Mouse (Mus musculus): Measurements from ENCODE around the gene Pxk. TPM values are rescaled to one million over a fixed set of nuclear protein-coding genes. Genes with fewer than 3 reads are reported as not detected.

Pxk gene
- polyA plus RNA-seq, 1 experiment from 2014 or later: 15.7 TPM

GRCm38 (mm10) chr14:8174634-8175033, 76.6 kb downstream of the Pxk start:
- H3K27ac ChIP-seq (ENCODE audit: low read depth): no peak overlapping the region
- peaks cover 11% of the 10 kb centered on the region for H3K4me1 ChIP-seq (ENCODE audit: insufficient read depth)
- DNase-seq: no peak
- 57% methylated on average over 5 of the region's 5 CpGs for WGBS (ENCODE audit: insufficient replicate concordance)
- no peaks in the 10 kb centered on the region for H3K27me3 ChIP-seq (ENCODE audit: insufficient read depth, low read length)
- H3K4me2 ChIP-seq (ENCODE audit: low read depth, low read length): no peak overlapping the region
- TF ChIP-seq EP300 (IDR thresholded peaks at IDR 0.05; ENCODE audit: low read depth) (no peak), CTCF (IDR thresholded peaks at IDR 0.05; ENCODE audit: low read depth) (no peak)
- no peak overlapping the region for H3K9ac ChIP-seq (replicated peaks)
- no peak overlapping the region for H3K4me3 ChIP-seq (ENCODE audit: low read depth, low read length)
- H3K36me3 ChIP-seq (replicated peaks; ENCODE audit: insufficient read depth, low read length): peaks cover 12% of the 10 kb centered on the region
- no peaks in the 10 kb centered on the region for H3K9me3 ChIP-seq (ENCODE audit: low read length)
- ATAC-seq: no peak

- Histone ChIP-seq H3K9ac (replicated peaks) (no peak overlapping the region), H3K4me1 (ENCODE audit: insufficient read depth) (peaks cover 11% of the 10 kb centered on the region), H3K4me3 (ENCODE audit: low read depth, low read length) (no peak overlapping the region), H3K27ac (ENCODE audit: low read depth) (no peak overlapping the region), H3K9me3 (ENCODE audit: low read length) (no peaks in the 10 kb centered on the region), H3K27me3 (ENCODE audit: insufficient read depth, low read length) (no peaks in the 10 kb centered on the region), H3K4me2 (ENCODE audit: low read depth, low read length) (no peak overlapping the region), H3K36me3 (replicated peaks; ENCODE audit: insufficient read depth, low read length) (no peaks in the 10 kb centered on the region)
- WGBS (ENCODE audit: insufficient replicate concordance): 54% methylated on average over 5 of the region's 5 CpGs
- peak; percentile 74 for DNase-seq
- no peak for ATAC-seq
- TF ChIP-seq CTCF (IDR thresholded peaks at IDR 0.05; ENCODE audit: low read depth): no peak
- no peak for TF ChIP-seq EP300 (IDR thresholded peaks at IDR 0.05; ENCODE audit: low read depth)
These were observed 78.2 kb downstream of the Pxk start for GRCm38 (mm10) chr14:8176251-8176650.

- Histone ChIP-seq H3K4me1 (ENCODE audit: insufficient read depth) (no peaks in the 10 kb centered on the region), H3K4me2 (ENCODE audit: low read depth, low read length) (no peak overlapping the region), H3K9ac (replicated peaks) (no peak overlapping the region), H3K27me3 (ENCODE audit: insufficient read depth, low read length) (no peaks in the 10 kb centered on the region), H3K36me3 (replicated peaks; ENCODE audit: insufficient read depth, low read length) (no peaks in the 10 kb centered on the region), H3K9me3 (ENCODE audit: low read length) (no peaks in the 10 kb centered on the region; the same call in 1 of the 2 replicates), H3K27ac (ENCODE audit: low read depth) (no peak overlapping the region), H3K4me3 (ENCODE audit: low read depth, low read length) (no peak overlapping the region)
- 70% methylated on average over 4 of the region's 4 CpGs for whole genome bisulfite sequencing (ENCODE audit: insufficient replicate concordance)
- TF ChIP-seq EP300 (IDR thresholded peaks at IDR 0.05; ENCODE audit: low read depth): no peak
- TF ChIP-seq CTCF (IDR thresholded peaks at IDR 0.05; ENCODE audit: low read depth): no peak
- DNase-seq (no peak), ATAC-seq (no peak)
These were observed 82.5 kb downstream of the Pxk start for GRCm38 (mm10) chr14:8180371-8181035.

GRCm38 (mm10) chr14:8183330-8183729, 85.3 kb downstream of the Pxk start:
- Histone ChIP-seq H3K36me3 (replicated peaks; ENCODE audit: insufficient read depth, low read length) (no peaks in the 10 kb centered on the region), H3K9ac (replicated peaks) (no peak overlapping the region), H3K4me2 (ENCODE audit: low read depth, low read length) (no peak overlapping the region), H3K4me3 (ENCODE audit: low read depth, low read length) (no peak overlapping the region), H3K27ac (ENCODE audit: low read depth) (no peak overlapping the region), H3K9me3 (ENCODE audit: low read length) (no peaks in the 10 kb centered on the region; the same call in 1 of the 2 replicates), H3K27me3 (ENCODE audit: insufficient read depth, low read length) (no peaks in the 10 kb centered on the region), H3K4me1 (ENCODE audit: insufficient read depth) (no peaks in the 10 kb centered on the region)
- DNase-seq (no peak), ATAC-seq (no peak)
- peak; percentile 55 for TF ChIP-seq CTCF (IDR thresholded peaks at IDR 0.05; ENCODE audit: low read depth)
- no peak for TF ChIP-seq EP300 (IDR thresholded peaks at IDR 0.05; ENCODE audit: low read depth)
- WGBS (ENCODE audit: insufficient replicate concordance): 66% methylated on average over 3 of the region's 3 CpGs

DNA sequence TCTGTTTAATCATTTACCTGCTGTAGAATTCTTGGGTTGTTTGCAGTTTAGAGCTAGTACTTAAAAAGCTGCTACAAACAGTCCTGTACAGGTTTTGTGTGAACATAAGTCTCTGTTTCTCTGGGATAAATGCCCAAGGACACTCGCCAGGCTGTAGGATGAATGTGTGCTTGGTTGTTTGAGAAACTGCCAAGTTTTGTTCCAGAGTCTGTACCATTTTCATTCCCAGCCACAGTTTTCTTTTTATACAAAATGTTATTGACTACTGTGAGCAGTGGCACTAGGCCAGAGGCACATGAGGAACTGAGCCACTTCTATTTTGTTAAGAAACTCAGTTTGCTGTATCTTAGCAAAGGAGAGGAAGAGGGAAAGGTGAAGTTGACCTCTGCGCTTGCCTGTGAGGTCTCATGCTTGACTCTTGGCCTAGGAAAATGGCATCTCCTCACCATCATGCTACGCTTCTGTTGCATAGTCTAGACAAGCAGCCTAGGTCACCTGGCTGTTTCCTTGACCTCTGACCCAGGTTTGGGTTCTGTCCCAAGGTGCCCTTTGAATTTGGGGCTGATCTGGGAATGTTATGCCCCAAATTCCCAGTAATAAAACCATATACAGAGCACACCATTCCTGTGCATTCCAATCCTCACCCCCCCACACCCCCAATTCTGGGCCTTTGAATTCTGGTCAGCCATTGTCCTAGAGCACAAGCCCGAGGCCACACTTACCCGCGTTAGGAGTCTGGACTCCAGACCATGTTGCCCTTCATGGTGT, 88.5 kb downstream of the Pxk start:
- Histone ChIP-seq H3K4me3 (ENCODE audit: low read depth, low read length) (no peak overlapping the region), H3K9me3 (ENCODE audit: low read length) (no peaks in the 10 kb centered on the region; the same call in 1 of the 2 replicates), H3K27me3 (ENCODE audit: insufficient read depth, low read length) (no peaks in the 10 kb centered on the region), H3K4me2 (ENCODE audit: low read depth, low read length) (no peak overlapping the region), H3K9ac (replicated peaks) (no peak overlapping the region), H3K27ac (ENCODE audit: low read depth) (0 out of 2 replicates have a peak overlapping the region, but pooled peaks have one; percentile 5), H3K36me3 (replicated peaks; ENCODE audit: insufficient read depth, low read length) (no peaks in the 10 kb centered on the region), H3K4me1 (ENCODE audit: insufficient read depth) (no peaks in the 10 kb centered on the region)
- DNase-seq (no peak), ATAC-seq (no peak)
- TF ChIP-seq CTCF (IDR thresholded peaks at IDR 0.05; ENCODE audit: low read depth): no peak
- TF ChIP-seq EP300 (IDR thresholded peaks at IDR 0.05; ENCODE audit: low read depth): no peak
- WGBS (ENCODE audit: insufficient replicate concordance): 80% methylated on average over 6 of the region's 6 CpGs

DNA sequence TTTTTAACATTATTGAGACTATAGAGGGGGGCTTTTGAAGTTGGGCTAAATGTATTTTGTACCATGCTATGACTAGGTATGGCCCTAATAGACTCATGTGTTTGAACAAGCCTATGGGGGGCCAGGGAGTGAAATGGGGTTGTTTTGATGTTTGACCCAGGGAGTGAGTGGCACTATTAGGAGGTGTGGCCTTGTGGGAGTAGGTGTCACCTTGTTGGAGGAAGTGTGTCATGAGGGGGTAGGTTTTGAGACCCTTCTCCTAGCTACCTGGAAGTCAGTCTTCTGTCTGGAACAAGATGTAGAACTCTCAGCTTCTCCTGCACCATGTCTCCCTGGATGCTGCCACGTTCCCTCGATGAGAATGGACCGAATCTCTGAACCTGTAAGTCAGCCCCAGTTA, 92.5 kb downstream of the Pxk start:
- H3K36me3 ChIP-seq (replicated peaks; ENCODE audit: insufficient read depth, low read length): no peaks in the 10 kb centered on the region
- H3K9ac ChIP-seq (replicated peaks): no peak overlapping the region
- H3K4me3 ChIP-seq (ENCODE audit: low read depth, low read length): no peak overlapping the region
- DNase-seq (no peak), ATAC-seq (no peak)
- no peak for TF ChIP-seq CTCF (IDR thresholded peaks at IDR 0.05; ENCODE audit: low read depth)
- TF ChIP-seq EP300 (IDR thresholded peaks at IDR 0.05; ENCODE audit: low read depth): no peak
- H3K4me1 ChIP-seq (ENCODE audit: insufficient read depth): no peaks in the 10 kb centered on the region
- no peaks in the 10 kb centered on the region for H3K9me3 ChIP-seq (ENCODE audit: low read length)
- no peaks in the 10 kb centered on the region for H3K27me3 ChIP-seq (ENCODE audit: insufficient read depth, low read length)
- no peak overlapping the region for H3K27ac ChIP-seq (ENCODE audit: low read depth)
- WGBS (ENCODE audit: insufficient replicate concordance): 86% methylated on average over 3 of the region's 3 CpGs
- H3K4me2 ChIP-seq (ENCODE audit: low read depth, low read length): no peak overlapping the region

All from liver, postnatal 0 days (tissue).